Mouse (Mus musculus): ENCODE data around the gene Mrpl22.

- TF ChIP-seq TCF12 (IDR thresholded peaks at IDR 0.05; ENCODE audit: insufficient read depth, poor library complexity, severe bottlenecking) (no peak), USF1 (IDR thresholded peaks at IDR 0.05; ENCODE audit: low read depth) (no peak), POLR2A (IDR thresholded peaks at IDR 0.05; ENCODE audit: insufficient read length, low read depth) (no peak), CEBPB (IDR thresholded peaks at IDR 0.05; ENCODE audit: insufficient read depth, poor library complexity, severe bottlenecking) (no peak), E2F4 (IDR thresholded peaks at IDR 0.05; ENCODE audit: insufficient read depth) (no peak), MYOG (IDR thresholded peaks at IDR 0.05; ENCODE audit: control insufficient read depth in 1 of 3, insufficient read depth in 1 of 3, insufficient read length in 2 of 3, low read depth in 2 of 3) (no peak), MYOD1 (IDR thresholded peaks at IDR 0.05; ENCODE audit: control insufficient read depth in 1 of 3, insufficient read length in 2 of 3, low read depth in 2 of 3) (no peak), MAX (IDR thresholded peaks at IDR 0.05; ENCODE audit: low read depth) (no peak), TCF3 (IDR thresholded peaks at IDR 0.05; ENCODE audit: insufficient read length, low read depth) (no peak)
Observed at GRCm38 (mm10) chr11:58200226-58200625, 28.8 kb downstream of the Mrpl22 start.

Data from myocyte (in vitro differentiated cells).